Mouse (Mus musculus) cerebellum, adult 2 months (tissue): ENCODE measurements at regions not wholly inside any gene's neighbourhood (a gene's known extent, or its start where the extent isn't known, plus 50 kb on each side); places are given as distances from the start of the nearest gene placed in this dataset.

Experiments used
- DNase-seq, 2 experiments: peaks; one replicate each; pipeline ENCODE4 v3.0.0; 2021
- H3K27ac ChIP-seq: fragments of 200-500 bp; 2 replicates; pipeline ENCODE4 v1.5.1; 2012; ENCODE audit warnings: low read length, control low read depth, inconsistent platforms; ENCODE audit not compliant: insufficient read depth
- H3K27me3 ChIP-seq: fragments of 200-500 bp; 2 replicates; pipeline ENCODE4 v1.6.1; 2012; ENCODE audit warnings: inconsistent platforms, mild to moderate bottlenecking, low read length, moderate library complexity; ENCODE audit not compliant: control insufficient read depth, insufficient read depth
- H3K4me1 ChIP-seq: fragments of 200-500 bp; 2 replicates; pipeline ENCODE4 v1.6.1; 2011; ENCODE audit warnings: low read length; ENCODE audit not compliant: control insufficient read depth, insufficient read depth
- H3K4me3 ChIP-seq: fragments of 200-500 bp; replicated peaks from 2 replicates; pipeline ENCODE3; 2011; ENCODE audit warnings: mild to moderate bottlenecking, low read depth, low read length, control low read depth; ENCODE audit not compliant: insufficient read depth
- CTCF ChIP-seq: fragments of 200-500 bp; IDR thresholded peaks from 2 replicates; pipeline ENCODE4 v1.5.1; 2011; ENCODE audit warnings: low read depth, mild to moderate bottlenecking, control low read depth, low read length, moderate library complexity, borderline replicate concordance; ENCODE audit not compliant: insufficient read depth
- POLR2A ChIP-seq: fragments of 200-500 bp; IDR thresholded peaks from 2 replicates; pipeline ENCODE4 v1.6.1; 2011; ENCODE audit warnings: low read length, control low read depth, borderline replicate concordance; ENCODE audit not compliant: insufficient read depth
- WGBS: fragments of 180-500 bp; shearing (Covaris S2); methylation state at CpG from one replicate; pipeline ENCODE4 v1.1.7; 2018; 5-methylcytosine and 5-hydroxymethylcytosine counted together

GRCm38 (mm10) chr4:64562511-64562910 is 515.7 kb upstream of the Tnc start:
- Histone ChIP-seq H3K27ac (no peak overlapping the region), H3K4me3 (no peak overlapping the region), H3K27me3 (no peaks in the 10 kb centered on the region), H3K4me1 (no peaks in the 10 kb centered on the region)
- TF ChIP-seq POLR2A, result no peak
- TF ChIP-seq CTCF, result no peak
- no peak for DNase-seq
- 97% methylated on average over 1 of the region's 1 CpGs for WGBS

- Histone ChIP-seq H3K4me1 (no peaks in the 10 kb centered on the region), H3K4me3 (no peak overlapping the region), H3K27me3 (no peaks in the 10 kb centered on the region), H3K27ac (no peak overlapping the region)
- no peak for DNase-seq
- 88% methylated on average over 3 of the region's 3 CpGs for WGBS
- no peak for TF ChIP-seq CTCF
- no peak for TF ChIP-seq POLR2A
Measured at GRCm38 (mm10) chr4:64563996-64564395, 517.2 kb upstream of the Tnc start.

- no peak overlapping the region for H3K27ac ChIP-seq
- WGBS, result 53% methylated on average over 1 of the region's 1 CpGs
- no peaks in the 10 kb centered on the region for H3K4me1 ChIP-seq
- DNase-seq, result no peak
- TF ChIP-seq POLR2A (no peak), CTCF (no peak)
- H3K27me3 ChIP-seq, result no peaks in the 10 kb centered on the region
- H3K4me3 ChIP-seq, result no peak overlapping the region
Measured at GRCm38 (mm10) chr4:64570666-64571065, 523.9 kb upstream of the Tnc start.

GRCm38 (mm10) chr4:64575901-64576300 is 529.1 kb upstream of the Tnc start:
- H3K27me3 ChIP-seq, result no peaks in the 10 kb centered on the region
- 14% methylated on average over 1 of the region's 1 CpGs for WGBS
- no peak overlapping the region for H3K4me3 ChIP-seq
- no peaks in the 10 kb centered on the region for H3K4me1 ChIP-seq
- no peak overlapping the region for H3K27ac ChIP-seq
- TF ChIP-seq CTCF (no peak), POLR2A (no peak)
- DNase-seq, result no peak

- Histone ChIP-seq H3K27ac (no peak overlapping the region), H3K27me3 (no peaks in the 10 kb centered on the region), H3K4me3 (no peak overlapping the region), H3K4me1 (peaks cover 3% of the 10 kb centered on the region; the same call in 1 of the 2 replicates)
- TF ChIP-seq POLR2A (no peak), CTCF (no peak)
- 42% methylated on average over 8 of the region's 8 CpGs for WGBS
- peak in 1 of 2 experiments; percentile 50 for DNase-seq
Measured at GRCm38 (mm10) chr4:64595014-64595599, 528.9 kb upstream of the Pappa start.

- no peak for DNase-seq
- TF ChIP-seq CTCF (no peak), POLR2A (no peak)
Measured at GRCm38 (mm10) chr4:64598465-64598864, 525.5 kb upstream of the Pappa start.

GRCm38 (mm10) chr4:64599222-64599621 is 524.8 kb upstream of the Pappa start:
- Histone ChIP-seq H3K4me1 (peaks cover 3% of the 10 kb centered on the region; the same call in 1 of the 2 replicates), H3K27me3 (no peaks in the 10 kb centered on the region), H3K4me3 (no peak overlapping the region), H3K27ac (no peak overlapping the region)
- DNase-seq, result no peak
- 91% methylated on average over 4 of the region's 4 CpGs for WGBS
- no peak for TF ChIP-seq CTCF
- no peak for TF ChIP-seq POLR2A

More at GRCm38 (mm10) chr4:64598465-64598864, 525.5 kb upstream of the Pappa start:
- H3K4me3 ChIP-seq, result no peak overlapping the region
- H3K27me3 ChIP-seq, result no peaks in the 10 kb centered on the region
- H3K27ac ChIP-seq, result no peak overlapping the region
- H3K4me1 ChIP-seq, result peaks cover 3% of the 10 kb centered on the region; the same call in 1 of the 2 replicates

- Histone ChIP-seq H3K4me3 (no peak overlapping the region), H3K27ac (no peak overlapping the region), H3K27me3 (no peaks in the 10 kb centered on the region), H3K4me1 (no peaks in the 10 kb centered on the region)
- DNase-seq, result no peak
- no peak for TF ChIP-seq POLR2A
- TF ChIP-seq CTCF, result no peak
Measured at GRCm38 (mm10) chr4:64622771-64623170, 501.2 kb upstream of the Pappa start.
